17 mouse cellular contexts compared by ENCODE assay signal in genomic region chr10:65847622-65848021, GRCm38 (mm10).
"Had no signal": no experiment of that assay in that cellular context is flagged by ENCODE, and none has a peak within 500 bp of the region (broad histone marks: within the 10 kb centered on the region; RNA-seq: fewer than 3 reads in every experiment).

No protein-coding gene starts in this region.

- H3K27me3 ChIP-seq: lung, embryonic 15.5 days; megakaryocyte, embryonic 14.5 days; midbrain, embryonic 13.5 days; midbrain, embryonic 15.5 days; neural tube, embryonic 12.5 days; stomach, embryonic 15.5 days had no signal

- H3K9ac ChIP-seq: lung, embryonic 15.5 days; midbrain, embryonic 13.5 days; midbrain, embryonic 15.5 days; neural tube, embryonic 12.5 days; stomach, embryonic 15.5 days had no signal

- H3K9me3 ChIP-seq: lung, embryonic 15.5 days; midbrain, embryonic 13.5 days; midbrain, embryonic 15.5 days; neural tube, embryonic 12.5 days; stomach, embryonic 15.5 days had no signal

- H3K4me2 ChIP-seq: lung, embryonic 15.5 days; midbrain, embryonic 11.5 days; midbrain, embryonic 13.5 days; midbrain, embryonic 15.5 days; neural tube, embryonic 12.5 days; stomach, embryonic 15.5 days had no signal

- ATAC-seq: lung, postnatal 0 days; midbrain, embryonic 13.5 days; midbrain, embryonic 15.5 days had no signal

- H3K4me3 ChIP-seq: lung, embryonic 15.5 days; megakaryocyte, embryonic 14.5 days; midbrain, embryonic 13.5 days; midbrain, embryonic 15.5 days; neural tube, embryonic 12.5 days; stomach, embryonic 15.5 days had no signal

- DNase-seq: lung, adult 18-20 months; lung, postnatal 14 days; lung, postnatal 36 days; right cerebral cortex, postnatal 14 days; thymus, adult 2 months; thymus, postnatal 25 days; thymus, postnatal 4 days had no signal

- H3K27ac ChIP-seq: lung, embryonic 15.5 days; macrophage; midbrain, embryonic 13.5 days; midbrain, embryonic 15.5 days; neural tube, embryonic 12.5 days; stomach, embryonic 15.5 days; stomach, postnatal 0 days had no signal

- H3K36me3 ChIP-seq: lung, embryonic 15.5 days; midbrain, embryonic 13.5 days; midbrain, embryonic 15.5 days; neural tube, embryonic 12.5 days; stomach, embryonic 15.5 days had no signal

- H3K4me1 ChIP-seq: lung, embryonic 15.5 days; megakaryocyte, embryonic 14.5 days; midbrain, embryonic 13.5 days; midbrain, embryonic 15.5 days; neural tube, embryonic 12.5 days; stomach, embryonic 15.5 days had no signal
